In the genomic region with DNA sequence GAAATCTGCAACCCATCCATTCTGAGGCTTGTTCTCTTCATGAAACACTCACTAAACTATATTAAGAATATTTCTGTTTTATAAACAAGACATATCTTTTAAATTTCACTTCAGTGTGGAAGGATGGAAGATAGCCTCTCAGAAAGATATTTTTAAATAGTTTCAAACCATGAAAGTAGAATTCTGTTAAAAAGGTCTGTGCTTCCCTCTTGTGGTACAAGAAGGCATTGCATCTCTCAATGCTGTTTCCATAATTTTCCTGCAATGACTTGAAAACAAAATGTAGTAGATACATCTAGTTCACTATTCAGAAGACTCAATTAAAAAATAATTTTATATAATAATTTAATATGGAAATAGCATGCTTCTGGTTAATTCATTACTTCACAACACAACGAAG, we compare ENCODE assay signal across 12 mouse cellular contexts.
DNase-seq lines count a peak whose midpoint lies in the region; ATAC-seq and TF ChIP-seq lines count a peak whose summit lies in the region.
"Had no signal": no experiment of that assay in that cellular context is flagged by ENCODE, and none has a peak within 500 bp of the region (broad histone marks: within the 10 kb centered on the region; RNA-seq: fewer than 3 reads in every experiment).

No protein-coding gene starts in this region.

- TF ChIP-seq EP300 in MEL (IDR thresholded peaks at IDR 0.05; ENCODE audit: low read depth in 1 of 2, low read length in 2 of 2), result no peak

- TF ChIP-seq RAD21 in MEL (IDR thresholded peaks at IDR 0.05; ENCODE audit: low read depth, low read length), result peak; percentile 92

- H3K4me1 ChIP-seq in forebrain, embryonic 13.5 days, result no peaks in the 10 kb centered on the region
- H3K4me1 ChIP-seq in forebrain, embryonic 15.5 days, result no peaks in the 10 kb centered on the region
- H3K4me1 ChIP-seq in MEL (ENCODE audit: control insufficient read depth in 1 of 2, insufficient read depth in 2 of 2, low read length in 2 of 2), result peaks cover 0 to 3% of the 10 kb centered on the region in 2 experiments; a peak in 1 of 4 replicates
- H3K4me1 ChIP-seq: hindbrain, embryonic 15.5 days had no signal

- ATAC-seq in forebrain, embryonic 13.5 days, result 0 out of 2 replicates have a peak, but pooled peaks have one; percentile 21
- no peak for ATAC-seq in forebrain, embryonic 15.5 days (replicated peaks)
- ATAC-seq in granulocyte monocyte progenitor cell, adult 5-6 weeks (replicated peaks; ENCODE audit: poor library complexity, severe bottlenecking), result peak; percentile 46; the same call in 1 of the 2 replicates

- peak; percentile 86 for TF ChIP-seq CTCF in left cerebral cortex, adult 2 months (IDR thresholded peaks at IDR 0.05)
- TF ChIP-seq CTCF in MEL (IDR thresholded peaks at IDR 0.05 in 2 of 3, conservative IDR thresholded peaks at IDR 0.05 in 1 of 3; ENCODE audit: control insufficient read depth in 1 of 3, insufficient read depth in 1 of 3, low read depth in 2 of 3, low read length in 3 of 3, poor library complexity in 1 of 3, severe bottlenecking in 1 of 3), result peak; percentile 17 to 84 (median 71); a peak in 4 of 6 replicates

- H3K79me2 ChIP-seq in MEL (ENCODE audit: control insufficient read depth, insufficient read depth, low read length, poor library complexity), result no peaks in the 10 kb centered on the region

- H3K27me3 ChIP-seq in forebrain, embryonic 13.5 days, result no peaks in the 10 kb centered on the region
- H3K27me3 ChIP-seq in forebrain, embryonic 15.5 days, result no peaks in the 10 kb centered on the region
- no peaks in the 10 kb centered on the region for H3K27me3 ChIP-seq in MEL (ENCODE audit: control insufficient read depth in 1 of 2, insufficient read depth in 2 of 2, low read length in 2 of 2)
- H3K27me3 ChIP-seq: hindbrain, embryonic 15.5 days had no signal

- H3K36me3 ChIP-seq in forebrain, embryonic 13.5 days (ENCODE audit: poor library complexity, severe bottlenecking), result no peaks in the 10 kb centered on the region
- H3K36me3 ChIP-seq in forebrain, embryonic 15.5 days, result no peaks in the 10 kb centered on the region
- no peaks in the 10 kb centered on the region for H3K36me3 ChIP-seq in MEL (ENCODE audit: control insufficient read depth in 1 of 2, insufficient read depth in 2 of 2, low read length in 2 of 2)
- H3K36me3 ChIP-seq: G1E; hindbrain, embryonic 15.5 days had no signal

- intact Hi-C loops in left cerebral cortex, adult 2 months (cut with DNase I), result no loop called here
- intact Hi-C loops in left cerebral cortex, postnatal 4 days (cut with DNase I), result loop anchor here (5.0 kb wide), 1 partner anchor 1691 kb away; no protein-coding TSS in a partner anchor
- intact Hi-C loops in gastrocnemius, postnatal 36 days (cut with DNase I), result no loop called here

- H3K27ac ChIP-seq in forebrain, embryonic 13.5 days, result no peak overlapping the region
- H3K27ac ChIP-seq in forebrain, embryonic 15.5 days (replicated peaks), result no peak overlapping the region
- H3K27ac ChIP-seq in left cerebral cortex, adult 2 months, result no peak overlapping the region
- H3K27ac ChIP-seq in MEL (ENCODE audit: control insufficient read depth, low read depth, low read length), result no peak overlapping the region
- H3K27ac ChIP-seq: hindbrain, embryonic 15.5 days; macrophage had no signal

- H3K4me2 ChIP-seq in forebrain, embryonic 13.5 days, result no peak overlapping the region
- no peak overlapping the region for H3K4me2 ChIP-seq in forebrain, embryonic 15.5 days (replicated peaks)
- H3K4me2 ChIP-seq: hindbrain, embryonic 15.5 days had no signal

- WGBS in forebrain, embryonic 13.5 days, result 76% methylated on average over 1 of the region's 1 CpGs
- 71% methylated on average over 1 of the region's 1 CpGs for WGBS in forebrain, embryonic 15.5 days

- no peak overlapping the region for H3K4me3 ChIP-seq in forebrain, embryonic 13.5 days
- H3K4me3 ChIP-seq in forebrain, embryonic 15.5 days, result no peak overlapping the region
- no peak overlapping the region for H3K4me3 ChIP-seq in left cerebral cortex, adult 2 months
- H3K4me3 ChIP-seq in MEL (ENCODE audit: control insufficient read depth in 1 of 2, insufficient read depth in 1 of 2, low read depth in 2 of 2, low read length in 2 of 2), result no peak overlapping the region
- H3K4me3 ChIP-seq: erythroblast, embryonic 14.5 days; hindbrain, embryonic 15.5 days had no signal

- H3K9me3 ChIP-seq in forebrain, embryonic 13.5 days (replicated peaks), result no peaks in the 10 kb centered on the region
- H3K9me3 ChIP-seq in forebrain, embryonic 15.5 days, result no peaks in the 10 kb centered on the region
- no peaks in the 10 kb centered on the region for H3K9me3 ChIP-seq in MEL (replicated peaks; ENCODE audit: insufficient read depth, low read length)
- H3K9me3 ChIP-seq: G1E; hindbrain, embryonic 15.5 days had no signal

- H3K9ac ChIP-seq in forebrain, embryonic 13.5 days, result no peak overlapping the region
- H3K9ac ChIP-seq in forebrain, embryonic 15.5 days (replicated peaks), result no peak overlapping the region
- H3K9ac ChIP-seq in MEL (ENCODE audit: control insufficient read depth, low read depth, low read length, poor library complexity, severe bottlenecking), result no peak overlapping the region
- H3K9ac ChIP-seq: hindbrain, embryonic 15.5 days had no signal

- TF ChIP-seq POLR2A in MEL (IDR thresholded peaks at IDR 0.05; ENCODE audit: control insufficient read depth in 1 of 2, insufficient read depth in 1 of 2, low read depth in 1 of 2, low read length in 2 of 2, poor library complexity in 1 of 2), result no peak

- DNase-seq in left cerebral cortex, adult 2 months (ENCODE audit: extremely low spot score in 1 of 2, low spot score in 2 of 2), result peak; percentile 18 to 24
- DNase-seq in left cerebral cortex, postnatal 4 days, result no peak
- DNase-seq in MEL (ENCODE audit: low read depth, low spot score), result peak; percentile 70
- DNase-seq in gastrocnemius, postnatal 36 days, result no peak
- DNase-seq in testis, postnatal 10 days (ENCODE audit: low spot score), result no peak

TF ChIP-seq in MEL, 35 proteins besides CTCF, POLR2A, EP300 and RAD21:
- TF ChIP-seq ZC3H11A (IDR thresholded peaks at IDR 0.05; ENCODE audit: low read depth, low read length), result peak; percentile 68
- TF ChIP-seq TBP (IDR thresholded peaks at IDR 0.05; ENCODE audit: low read depth, low read length), result no peak
- peak; percentile 80 for TF ChIP-seq SMC3 (IDR thresholded peaks at IDR 0.05; ENCODE audit: low read depth, low read length)
TF ChIP-seq in MEL: peak in this region for 2.

Comparison
In these comparisons a context has a peak if more than half of its experiments do, and no peak if none do; other contexts are left out.
1. DNase-seq: peak in left cerebral cortex, adult 2 months (2 of 2) and MEL (single experiment); none in left cerebral cortex, postnatal 4 days (single experiment), gastrocnemius, postnatal 36 days (0 of 2) and testis, postnatal 10 days (single experiment).